Mouse (Mus musculus) stomach, embryonic 15.5 days (tissue): ENCODE results near the gene Pck1. TPM values are rescaled to one million over a fixed set of nuclear protein-coding genes. Genes with fewer than 3 reads are reported as not detected.

Experiments
- ATAC-seq: fragments of 200-750 bp; cut with Nextera tagmentation; 2 replicates; pipeline ENCODE4 v1.8.0; 2017; ENCODE audit warnings: low read depth, moderate number of reproducible peaks, moderate TSS enrichment; ENCODE audit not compliant: insufficient read depth, low FRiP score
- H3K27ac ChIP-seq: fragments of 300-500 bp; sonication (generic); 2 replicates; pipeline ENCODE4 v1.5.1; 2015; ENCODE audit warnings: mild to moderate bottlenecking, inconsistent platforms
- H3K27me3 ChIP-seq: fragments of 300-500 bp; sonication (generic); replicated peaks from 2 replicates; pipeline ENCODE4 v1.6.1; 2015; ENCODE audit warnings: inconsistent platforms
- H3K36me3 ChIP-seq: fragments of 300-500 bp; sonication (generic); 2 replicates; pipeline ENCODE4 v1.6.1; 2015; ENCODE audit warnings: inconsistent platforms
- H3K4me1 ChIP-seq: fragments of 300-500 bp; sonication (generic); 2 replicates; pipeline ENCODE4 v1.6.1; 2015; ENCODE audit warnings: inconsistent platforms
- H3K4me2 ChIP-seq: fragments of 300-500 bp; sonication (generic); 2 replicates; pipeline ENCODE4 v1.6.1; 2015; ENCODE audit warnings: mild to moderate bottlenecking, inconsistent platforms
- H3K4me3 ChIP-seq: fragments of 300-500 bp; sonication (generic); replicated peaks from 2 replicates; pipeline ENCODE4 v1.5.1; 2015; ENCODE audit warnings: inconsistent platforms
- H3K9ac ChIP-seq: fragments of 300-500 bp; sonication (generic); 2 replicates; pipeline ENCODE4 v1.6.1; 2015; ENCODE audit warnings: inconsistent platforms
- H3K9me3 ChIP-seq: fragments of 300-500 bp; sonication (generic); 2 replicates; pipeline ENCODE4 v1.6.1; 2016; ENCODE audit warnings: inconsistent platforms
- WGBS: fragments of 180-500 bp; shearing (Covaris S2); methylation state at CpG from one replicate; pipeline ENCODE4 v1.1.7; 2015; 5-methylcytosine and 5-hydroxymethylcytosine counted together
- polyA plus RNA-seq: library from polyadenylated mRNA; unstranded; fragments of >200 nt; fragmentation: Nextera tagmentation; extraction: Ambion mirVana; gene quantifications from 2 replicates; pipeline ENCODE4 v1.2.1, GENCODE M21; 2015

Gene Pck1
- polyA plus RNA-seq, 1 experiment from 2014 or later, result 1.2 TPM

DNA sequence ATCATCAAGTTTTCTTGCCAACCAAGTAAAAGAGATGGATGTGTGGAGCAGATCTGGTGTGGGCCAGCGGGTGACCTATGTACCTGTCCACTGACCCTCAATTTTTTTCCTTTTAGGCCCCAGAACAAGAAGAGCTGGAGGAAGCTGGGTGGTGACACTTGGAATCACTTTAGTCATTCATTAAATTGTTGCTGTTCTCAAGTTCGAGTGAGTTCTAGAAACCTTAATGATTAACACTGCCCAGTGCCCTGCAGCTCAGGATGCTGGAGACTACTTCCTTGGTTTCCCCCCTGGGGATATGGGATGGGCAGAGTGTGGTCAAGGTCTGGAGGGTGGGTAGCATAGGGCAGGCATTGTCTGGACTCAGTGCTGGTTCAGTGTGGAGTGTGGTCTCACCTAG, 23.7 kb upstream of the Pck1 start:
- no peaks in the 10 kb centered on the region for H3K4me1 ChIP-seq

DNA sequence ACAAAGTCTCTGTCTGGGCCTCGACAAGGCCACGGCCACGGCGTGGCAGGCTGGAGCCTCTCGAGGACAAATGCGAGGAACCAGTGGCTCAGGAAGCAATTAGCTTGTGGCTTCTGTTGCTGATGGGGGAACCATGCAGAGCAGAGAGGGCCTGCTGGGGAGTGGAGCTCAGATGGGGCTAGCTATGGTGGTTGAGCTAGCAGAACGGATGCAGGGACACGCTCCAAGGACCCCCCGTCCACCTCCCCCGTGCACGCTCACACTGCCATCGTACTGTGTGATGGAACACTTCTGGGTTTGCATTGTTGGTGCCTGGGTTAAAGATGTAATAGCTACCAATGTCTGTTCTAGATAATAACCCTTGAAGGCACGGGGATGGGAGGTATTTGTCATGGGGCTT, 20.6 kb upstream of the Pck1 start:
- 77% methylated on average over 13 of the region's 13 CpGs for WGBS
- no peak overlapping the region for H3K4me3 ChIP-seq
- no peaks in the 10 kb centered on the region for H3K4me1 ChIP-seq
- no peak overlapping the region for H3K4me2 ChIP-seq
- no peaks in the 10 kb centered on the region for H3K27me3 ChIP-seq
- H3K36me3 ChIP-seq, result no peaks in the 10 kb centered on the region
- H3K9ac ChIP-seq, result no peak overlapping the region
- H3K9me3 ChIP-seq, result no peaks in the 10 kb centered on the region
- ATAC-seq, result no peak
- H3K27ac ChIP-seq, result no peak overlapping the region

More for the DNA sequence above, 23.7 kb upstream of the Pck1 start:
- Histone ChIP-seq H3K27me3 (no peaks in the 10 kb centered on the region), H3K36me3 (no peaks in the 10 kb centered on the region), H3K9ac (no peak overlapping the region), H3K27ac (no peak overlapping the region), H3K4me2 (no peak overlapping the region), H3K4me3 (no peak overlapping the region), H3K9me3 (no peaks in the 10 kb centered on the region)
- no peak for ATAC-seq
- 59% methylated on average over 2 of the region's 2 CpGs for WGBS

DNA sequence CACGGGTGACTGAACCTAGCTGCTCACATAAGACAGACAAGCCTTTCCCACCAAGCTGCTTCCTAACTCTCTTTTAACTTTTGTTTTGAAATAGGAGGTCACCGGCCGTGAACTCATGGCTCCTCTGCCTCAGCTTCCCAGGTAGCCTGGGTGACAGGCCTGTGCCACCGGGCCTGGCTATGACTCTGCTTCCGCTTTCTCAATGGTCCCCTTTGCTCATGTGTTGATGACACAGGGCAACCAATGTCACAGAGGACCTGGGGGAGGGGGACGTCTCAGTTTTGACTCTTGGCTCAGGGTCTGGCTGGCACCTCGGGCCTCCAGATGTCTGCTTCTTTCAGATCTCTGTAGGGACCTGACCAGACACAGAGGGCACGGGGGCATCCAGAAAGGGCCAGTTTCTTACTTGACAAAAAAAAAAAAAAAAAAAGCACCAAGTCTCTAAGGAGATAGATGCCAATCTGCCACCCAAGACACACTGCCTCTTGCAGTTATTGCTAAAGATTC, 20.0 kb upstream of the Pck1 start:
- no peaks in the 10 kb centered on the region for H3K27me3 ChIP-seq
- no peak overlapping the region for H3K4me2 ChIP-seq
- no peaks in the 10 kb centered on the region for H3K9me3 ChIP-seq
- WGBS, result 70% methylated on average over 8 of the region's 8 CpGs
- ATAC-seq, result no peak
- H3K4me3 ChIP-seq, result no peak overlapping the region
- H3K4me1 ChIP-seq, result no peaks in the 10 kb centered on the region
- no peak overlapping the region for H3K27ac ChIP-seq
- no peaks in the 10 kb centered on the region for H3K36me3 ChIP-seq
- H3K9ac ChIP-seq, result no peak overlapping the region

DNA sequence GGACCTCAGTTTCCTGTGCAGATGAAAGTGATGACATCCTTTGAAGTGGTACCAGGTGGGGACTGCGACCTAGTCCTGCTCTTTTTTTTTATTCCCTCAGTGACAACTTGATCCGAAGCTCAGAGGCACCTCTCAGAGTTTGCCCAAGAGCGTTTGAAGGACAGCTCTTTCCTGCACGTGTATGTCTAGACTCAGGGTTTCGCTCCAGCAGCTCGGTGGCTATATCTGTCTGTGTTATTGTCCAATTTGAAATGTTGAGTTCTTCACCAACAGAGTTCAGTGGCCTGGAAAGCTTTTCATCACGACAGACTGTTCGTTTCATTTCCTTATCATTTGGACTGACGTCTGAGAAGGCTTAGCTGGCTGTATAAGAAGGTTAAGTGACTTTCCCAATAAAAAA, 18.2 kb upstream of the Pck1 start:
- no peak overlapping the region for H3K4me2 ChIP-seq
- no peak overlapping the region for H3K27ac ChIP-seq
- H3K27me3 ChIP-seq, result no peaks in the 10 kb centered on the region
- H3K9ac ChIP-seq, result no peak overlapping the region
- 48% methylated on average over 9 of the region's 9 CpGs for WGBS
- H3K4me1 ChIP-seq, result no peaks in the 10 kb centered on the region
- no peaks in the 10 kb centered on the region for H3K36me3 ChIP-seq
- H3K9me3 ChIP-seq, result no peaks in the 10 kb centered on the region
- no peak overlapping the region for H3K4me3 ChIP-seq
- ATAC-seq, result no peak

DNA sequence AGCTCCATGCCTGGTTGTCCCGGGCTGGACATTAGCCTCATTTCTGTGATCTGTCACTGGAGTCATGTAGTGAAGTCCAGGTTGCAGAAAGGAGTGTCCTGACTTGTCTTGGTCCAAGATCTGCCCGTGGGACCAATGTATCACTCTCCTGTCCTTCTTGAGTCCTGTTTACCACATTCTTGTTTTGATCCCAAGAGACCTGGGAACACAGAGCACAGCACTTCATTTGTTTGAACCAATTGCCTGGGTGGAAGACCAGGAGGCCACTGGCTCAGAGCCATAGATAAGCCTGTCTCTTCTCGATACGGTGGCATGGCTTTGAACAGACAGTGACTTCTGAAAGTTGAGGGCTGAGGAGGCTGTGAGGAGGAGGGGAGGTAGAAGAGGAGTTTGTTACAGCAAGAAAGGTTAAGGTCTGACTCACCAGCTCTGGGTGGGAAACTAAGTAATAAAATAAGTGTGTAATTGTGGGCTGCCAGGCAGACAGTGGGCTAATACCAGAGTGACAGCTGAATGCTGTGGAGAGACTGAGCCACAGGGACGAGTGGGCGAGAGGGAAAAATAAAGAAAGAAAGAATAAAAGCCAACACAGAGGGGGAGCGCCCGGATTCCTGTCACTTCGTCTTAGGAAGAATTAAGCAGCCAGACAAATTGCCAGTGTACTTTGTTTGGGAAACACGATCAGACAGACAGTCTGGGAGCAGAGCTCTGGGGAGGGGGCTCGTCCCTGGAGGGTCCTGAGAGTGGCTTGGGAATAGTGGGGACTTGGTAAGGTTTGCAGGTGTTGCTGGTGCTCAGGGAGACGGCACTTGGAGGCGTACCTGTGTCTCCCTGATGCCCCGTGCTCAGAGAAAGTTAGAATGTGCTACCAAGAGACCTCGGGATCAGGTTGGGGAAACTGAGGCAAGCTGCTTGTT, 14.3 kb upstream of the Pck1 start:
- ATAC-seq, result no peak
- Histone ChIP-seq H3K9me3 (no peaks in the 10 kb centered on the region), H3K27ac (no peak overlapping the region), H3K9ac (no peak overlapping the region), H3K4me2 (no peak overlapping the region), H3K4me3 (no peak overlapping the region), H3K27me3 (no peaks in the 10 kb centered on the region), H3K36me3 (no peaks in the 10 kb centered on the region), H3K4me1 (no peaks in the 10 kb centered on the region)
- 55% methylated on average over 15 of the region's 15 CpGs for WGBS

DNA sequence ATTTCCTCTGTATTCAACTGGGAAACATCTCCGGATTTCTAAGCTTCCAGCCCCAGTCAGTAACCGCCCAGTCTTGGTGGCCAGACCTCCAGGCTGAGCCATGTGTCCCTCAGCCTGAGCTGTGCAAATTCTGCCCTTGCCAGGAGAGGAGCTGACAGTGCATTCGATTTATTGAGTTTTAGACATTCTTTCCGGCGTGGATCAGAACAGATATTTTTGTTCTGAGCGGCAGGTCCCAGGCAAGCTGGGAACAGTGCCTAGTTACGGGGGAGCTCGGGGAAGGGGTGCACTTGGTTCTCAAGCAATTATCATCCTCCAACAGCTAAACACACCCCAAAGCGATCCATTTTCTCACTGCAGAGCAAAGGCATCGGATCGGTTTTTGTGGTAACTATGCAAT, 9.2 kb upstream of the Pck1 start:
- 0 out of 2 replicates have a peak, but pooled peaks cover 2% of the 10 kb centered on the region for H3K27me3 ChIP-seq
- H3K36me3 ChIP-seq, result no peaks in the 10 kb centered on the region
- H3K4me3 ChIP-seq, result no peak overlapping the region
- no peak overlapping the region for H3K4me2 ChIP-seq
- no peak overlapping the region for H3K9ac ChIP-seq
- no peak overlapping the region for H3K27ac ChIP-seq
- no peaks in the 10 kb centered on the region for H3K9me3 ChIP-seq
- WGBS, result 46% methylated on average over 11 of the region's 11 CpGs
- 0 out of 2 replicates have a peak, but pooled peaks cover 3% of the 10 kb centered on the region for H3K4me1 ChIP-seq
- no peak for ATAC-seq

DNA sequence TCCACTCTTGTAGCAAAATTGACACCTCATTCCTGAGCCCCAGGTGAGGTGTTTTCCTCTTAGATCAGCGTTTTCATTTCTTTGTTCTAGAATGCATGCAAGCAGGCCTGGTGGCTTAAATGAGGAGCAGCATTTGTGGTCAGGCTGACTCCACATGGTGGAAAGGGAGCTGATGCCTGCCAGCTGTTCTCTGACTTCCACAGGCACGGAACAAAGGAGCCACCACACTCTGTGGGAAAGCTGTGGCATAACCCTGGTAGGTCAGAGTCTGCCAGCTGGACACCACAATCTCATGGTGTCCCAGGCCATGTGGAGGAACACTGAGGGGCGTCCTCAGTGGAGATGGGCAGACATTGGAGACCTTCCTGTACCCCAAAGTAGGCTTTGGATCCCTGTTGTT, 7.0 kb upstream of the Pck1 start:
- 55% methylated on average over 3 of the region's 3 CpGs for WGBS
- Histone ChIP-seq H3K4me1 (peaks cover 5% of the 10 kb centered on the region; the same call in 1 of the 2 replicates), H3K27me3 (0 out of 2 replicates have a peak, but pooled peaks cover 2% of the 10 kb centered on the region), H3K9ac (no peak overlapping the region), H3K4me3 (no peak overlapping the region), H3K27ac (no peak overlapping the region), H3K9me3 (no peaks in the 10 kb centered on the region), H3K4me2 (no peak overlapping the region), H3K36me3 (no peaks in the 10 kb centered on the region)
- ATAC-seq, result no peak

DNA sequence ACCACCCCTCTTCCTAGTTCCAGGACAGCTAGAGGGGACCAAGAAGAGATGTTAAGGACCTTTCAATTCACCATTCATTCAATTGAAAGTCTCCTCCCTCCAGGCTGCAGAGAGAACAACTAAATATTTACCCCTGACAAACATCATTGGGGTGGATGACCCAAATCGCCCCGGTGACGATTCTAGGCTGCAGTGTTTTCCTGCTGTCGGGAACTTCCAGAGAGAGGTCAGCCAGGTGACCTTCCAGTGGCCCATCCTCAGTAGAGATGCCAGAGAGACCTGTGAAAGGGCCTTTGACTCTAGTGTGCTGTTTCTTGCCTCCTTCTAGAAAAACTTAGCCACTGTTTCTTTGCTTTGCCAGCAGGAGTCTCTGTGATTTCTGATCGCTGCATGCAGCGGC, 6.1 kb upstream of the Pck1 start:
- WGBS, result 55% methylated on average over 6 of the region's 6 CpGs
- H3K9me3 ChIP-seq, result no peaks in the 10 kb centered on the region
- H3K27me3 ChIP-seq, result 0 out of 2 replicates have a peak, but pooled peaks cover 2% of the 10 kb centered on the region
- no peak overlapping the region for H3K4me2 ChIP-seq
- H3K36me3 ChIP-seq, result no peaks in the 10 kb centered on the region
- ATAC-seq, result no peak
- no peak overlapping the region for H3K4me3 ChIP-seq
- H3K27ac ChIP-seq, result no peak overlapping the region
- peaks cover 13% of the 10 kb centered on the region for H3K4me1 ChIP-seq
- no peak overlapping the region for H3K9ac ChIP-seq

DNA sequence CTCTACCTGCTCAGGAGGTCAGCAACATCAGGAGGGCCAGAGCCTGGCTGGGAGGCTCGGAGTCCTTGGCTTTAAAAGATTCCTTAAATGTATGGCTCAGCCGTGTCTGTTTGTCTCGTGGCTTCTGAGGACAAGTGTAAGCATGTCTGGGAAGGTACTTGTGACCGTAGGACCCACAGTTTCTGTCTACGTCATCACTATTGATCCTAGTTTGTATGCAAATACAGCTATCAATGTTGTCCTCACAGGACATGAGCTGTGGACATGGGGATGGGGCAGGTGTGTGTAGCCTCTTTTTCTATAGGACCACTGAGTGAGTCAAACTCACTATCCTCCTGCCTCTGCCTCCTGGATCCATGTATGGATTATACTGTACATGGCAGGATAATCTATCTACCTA, 4.8 kb upstream of the Pck1 start:
- 74% methylated on average over 5 of the region's 5 CpGs for WGBS
- Histone ChIP-seq H3K36me3 (no peaks in the 10 kb centered on the region), H3K9me3 (no peaks in the 10 kb centered on the region), H3K9ac (no peak overlapping the region), H3K27me3 (0 out of 2 replicates have a peak, but pooled peaks cover 2% of the 10 kb centered on the region), H3K27ac (no peak overlapping the region), H3K4me2 (no peak overlapping the region), H3K4me1 (peaks cover 26% of the 10 kb centered on the region), H3K4me3 (no peak overlapping the region)
- no peak for ATAC-seq

DNA sequence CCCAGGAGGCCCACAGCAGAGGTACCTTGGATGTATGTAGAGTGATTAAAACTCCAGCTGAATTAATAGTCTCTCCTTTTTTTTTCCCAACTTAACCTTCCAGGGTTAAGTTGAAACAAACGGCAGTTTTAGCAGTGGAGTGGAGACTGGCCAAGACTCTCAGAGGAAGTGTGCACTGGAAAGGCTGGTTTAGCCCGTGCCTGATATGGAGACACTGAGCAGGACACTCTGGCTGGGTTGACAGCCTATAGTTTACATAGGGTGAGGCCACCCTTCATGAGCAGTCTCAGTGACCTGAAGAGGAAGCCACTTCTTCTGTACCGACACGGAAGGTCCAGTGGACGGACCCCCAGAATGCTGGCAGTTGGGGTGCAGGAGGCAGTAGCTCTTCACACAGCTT, 1.5 kb upstream of the Pck1 start:
- no peak overlapping the region for H3K4me3 ChIP-seq
- H3K4me2 ChIP-seq, result no peak overlapping the region
- no peak for ATAC-seq
- H3K9ac ChIP-seq, result no peak overlapping the region
- H3K27ac ChIP-seq, result 0 out of 2 replicates have a peak overlapping the region, but pooled peaks have one; percentile 21
- 43% methylated on average over 5 of the region's 5 CpGs for WGBS
- peaks cover 23% of the 10 kb centered on the region for H3K4me1 ChIP-seq
- no peaks in the 10 kb centered on the region for H3K27me3 ChIP-seq
- H3K9me3 ChIP-seq, result no peaks in the 10 kb centered on the region
- H3K36me3 ChIP-seq, result no peaks in the 10 kb centered on the region

DNA sequence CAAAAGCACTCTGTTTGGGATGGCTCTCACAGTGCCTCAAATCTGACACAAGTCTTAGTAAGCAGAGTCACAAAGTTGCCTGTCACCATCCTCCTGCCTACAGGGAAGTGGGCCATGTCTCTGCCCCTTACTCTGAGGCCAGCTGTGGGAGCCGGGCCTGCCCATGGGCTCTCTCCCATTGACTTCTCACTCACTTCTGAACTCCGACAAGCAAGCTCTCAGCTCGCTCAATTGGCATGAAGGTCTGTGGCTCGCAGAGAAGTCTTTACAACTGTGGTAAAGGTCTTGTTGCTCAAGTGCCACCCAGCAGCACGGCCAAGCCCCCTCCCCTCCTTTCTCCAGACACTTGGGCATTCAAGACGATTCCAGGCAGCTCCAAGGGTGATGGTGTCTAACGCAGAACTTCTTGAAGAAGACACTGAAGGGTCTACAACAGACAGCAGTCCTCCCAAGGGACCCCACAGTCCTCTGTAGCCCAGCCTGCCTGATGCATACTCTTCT, 1.0 kb upstream of the Pck1 start:
- Histone ChIP-seq H3K9ac (no peak overlapping the region), H3K27me3 (no peaks in the 10 kb centered on the region), H3K27ac (no peak overlapping the region), H3K9me3 (no peaks in the 10 kb centered on the region), H3K36me3 (no peaks in the 10 kb centered on the region), H3K4me2 (no peak overlapping the region), H3K4me3 (no peak overlapping the region), H3K4me1 (peaks cover 23% of the 10 kb centered on the region)
- WGBS, result 84% methylated on average over 7 of the region's 7 CpGs
- no peak for ATAC-seq

DNA sequence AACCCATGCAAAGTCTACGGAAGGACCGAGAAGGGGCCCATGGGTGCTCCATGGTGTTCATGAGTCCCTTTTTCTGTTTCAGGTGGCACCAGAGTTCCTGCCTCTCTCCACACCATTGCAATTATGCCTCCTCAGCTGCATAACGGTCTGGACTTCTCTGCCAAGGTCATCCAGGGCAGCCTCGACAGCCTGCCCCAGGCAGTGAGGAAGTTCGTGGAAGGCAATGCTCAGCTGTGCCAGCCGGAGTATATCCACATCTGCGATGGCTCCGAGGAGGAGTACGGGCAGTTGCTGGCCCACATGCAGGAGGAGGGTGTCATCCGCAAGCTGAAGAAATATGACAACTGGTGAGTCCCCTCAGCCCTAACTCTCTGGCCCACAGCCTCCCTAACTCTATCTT, 418 bp downstream of the Pck1 start:
- no peak overlapping the region for H3K4me3 ChIP-seq
- peaks cover 23% of the 10 kb centered on the region for H3K4me1 ChIP-seq
- H3K9ac ChIP-seq, result no peak overlapping the region
- no peaks in the 10 kb centered on the region for H3K36me3 ChIP-seq
- H3K27ac ChIP-seq, result no peak overlapping the region
- H3K27me3 ChIP-seq, result no peaks in the 10 kb centered on the region
- no peaks in the 10 kb centered on the region for H3K9me3 ChIP-seq
- 81% methylated on average over 10 of the region's 10 CpGs for WGBS
- ATAC-seq, result no peak
- H3K4me2 ChIP-seq, result no peak overlapping the region
